Mouse (Mus musculus): ENCODE data around the gene Sec22c.

Gene Sec22c

DNA sequence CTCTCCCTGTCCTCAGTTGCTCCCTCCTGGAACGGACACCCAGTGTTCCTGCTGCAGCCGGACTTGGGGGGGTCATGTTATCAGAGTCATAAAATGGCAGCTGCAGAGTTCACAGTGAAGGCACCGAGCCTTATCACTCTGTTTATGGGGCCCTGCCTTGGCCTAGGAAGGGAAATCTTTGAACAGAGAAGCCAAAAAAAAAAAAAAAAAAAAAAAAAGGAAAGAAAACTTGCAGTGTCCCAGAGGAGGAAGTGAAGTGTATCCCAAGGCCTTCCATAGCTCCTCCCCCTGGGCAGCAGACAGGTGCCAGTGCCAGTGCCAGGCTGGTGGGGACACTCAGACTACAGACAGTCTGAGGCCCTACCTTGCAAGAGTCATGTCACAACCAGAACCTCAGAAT lies 60.4 kb downstream of the Sec22c start:
- no peak for DNase-seq

DNA sequence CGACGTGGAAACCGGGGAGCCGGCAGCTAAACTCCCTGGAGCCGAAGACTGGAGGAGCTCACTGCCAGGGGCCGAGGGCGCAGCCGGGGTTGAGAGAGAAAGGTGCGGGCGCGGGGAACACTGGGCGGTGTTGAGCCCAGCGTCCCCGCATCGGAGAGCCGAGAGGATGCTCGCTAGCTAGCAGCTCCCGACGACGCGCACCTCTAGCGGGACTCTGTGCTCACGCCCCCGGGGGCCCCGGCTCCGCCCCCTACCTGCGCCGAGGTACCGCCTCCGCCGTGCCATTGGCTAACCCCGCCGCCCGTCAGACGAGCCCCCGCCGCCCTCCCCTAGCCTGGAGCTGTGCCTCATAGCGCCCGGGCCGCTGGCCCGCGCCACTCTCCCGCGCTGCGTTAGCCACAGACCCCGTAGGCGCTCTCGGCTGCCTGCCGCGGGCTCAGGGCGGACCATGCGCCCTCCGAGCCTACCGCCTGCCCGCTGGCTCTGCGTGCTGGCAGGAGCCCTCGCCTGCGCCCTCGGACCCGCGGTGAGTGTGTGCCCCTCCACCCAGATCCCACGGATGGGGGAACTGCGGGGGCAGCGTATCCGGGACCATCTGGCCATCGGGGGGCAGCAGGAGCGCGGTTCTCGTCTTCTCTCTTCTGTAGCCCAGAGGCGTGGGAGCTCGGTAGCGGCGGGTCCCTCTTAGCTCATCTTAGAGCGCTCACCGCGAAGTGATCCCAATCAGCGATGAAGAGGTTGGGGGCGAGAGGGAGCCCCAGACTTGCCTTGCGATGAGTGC lies 62.7 kb downstream of the Sec22c start, which contains the start of gene Vipr1:
Gene Vipr1 (plus strand): TSS at position 316 of the 781 bp plus-strand sequence.
- peak; percentile 93 to 95 for DNase-seq

DNA sequence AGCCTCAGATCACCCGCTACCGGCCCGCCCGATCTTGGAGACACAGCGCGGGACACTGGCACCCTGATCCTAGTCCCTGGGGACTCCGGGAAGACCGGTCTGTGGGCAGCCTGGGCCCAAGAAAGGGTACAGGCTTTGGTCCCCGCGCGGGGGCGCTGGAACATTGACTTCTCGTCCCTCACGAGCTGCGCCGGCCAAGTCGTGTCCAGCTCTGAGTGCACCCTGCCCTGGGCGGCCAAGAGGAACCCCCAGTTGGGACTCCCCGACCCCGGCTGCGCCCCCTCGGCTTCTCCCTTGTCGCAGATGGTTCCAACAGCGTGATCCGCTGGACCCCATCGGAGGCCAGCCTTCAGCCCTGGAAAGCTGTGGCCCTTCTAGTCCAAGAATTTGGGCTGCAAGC lies 63.3 kb downstream of the Sec22c start, which contains the start of gene Lyzl4:
Gene Lyzl4 (minus strand): TSS at position 96 of the 400 bp plus-strand sequence.
- DNase-seq: peak; percentile 94 to 95

DNA sequence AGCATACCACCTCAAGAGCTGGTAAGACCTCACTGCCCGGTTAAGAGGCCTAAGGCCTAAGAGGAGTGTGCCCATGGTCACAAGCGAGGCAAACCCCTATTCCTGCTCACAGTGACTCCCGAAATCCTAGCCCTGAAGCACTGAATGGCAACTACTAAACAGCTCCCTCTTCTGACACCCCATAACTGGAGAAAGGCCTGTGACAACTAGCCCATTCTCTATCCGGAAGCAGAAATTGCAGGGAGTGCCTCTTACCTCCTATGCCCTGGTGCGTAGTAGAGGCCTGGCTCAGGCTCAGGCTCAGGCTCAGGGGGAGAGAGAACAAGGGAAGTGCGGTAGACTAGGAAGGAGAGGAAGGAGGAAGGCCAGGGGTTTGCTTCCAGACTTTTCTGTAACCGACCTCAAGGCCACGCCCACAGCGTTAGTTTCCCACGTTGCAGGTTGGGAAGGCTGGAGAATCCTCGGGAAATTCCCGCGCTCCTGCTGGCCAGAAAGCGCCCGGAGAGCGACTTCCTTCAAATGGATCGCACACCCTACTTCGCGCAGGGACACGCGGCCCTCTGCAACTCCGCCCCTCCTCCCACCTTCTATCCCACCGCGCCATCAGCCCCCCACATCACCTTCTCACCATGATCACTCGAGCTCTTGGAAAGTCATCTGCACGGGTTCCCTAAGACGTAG lies 63.9 kb downstream of the Sec22c start:
- DNase-seq: peak in 1 of 2 experiments; percentile 39

DNA sequence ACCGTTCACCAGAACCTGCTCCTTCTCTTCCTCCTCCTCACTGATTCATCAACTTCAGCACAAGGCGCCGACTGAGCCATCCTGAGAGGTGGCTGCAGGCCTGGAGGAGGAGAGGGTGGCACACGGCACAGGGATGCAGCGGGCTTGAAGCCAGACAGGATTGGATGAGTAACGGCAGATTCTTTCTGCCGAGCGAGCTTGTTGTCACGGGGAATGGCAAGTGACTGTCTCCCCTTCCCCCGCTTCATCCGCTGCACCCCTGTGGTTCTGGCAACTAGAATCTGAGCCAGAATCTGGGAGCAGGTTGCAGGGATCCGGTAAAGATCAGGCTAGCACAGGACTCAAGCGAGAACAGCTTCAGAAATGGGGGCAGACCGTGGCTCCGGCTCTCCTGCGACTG lies 65.5 kb downstream of the Sec22c start:
- DNase-seq: peak; percentile 76 to 81

DNA sequence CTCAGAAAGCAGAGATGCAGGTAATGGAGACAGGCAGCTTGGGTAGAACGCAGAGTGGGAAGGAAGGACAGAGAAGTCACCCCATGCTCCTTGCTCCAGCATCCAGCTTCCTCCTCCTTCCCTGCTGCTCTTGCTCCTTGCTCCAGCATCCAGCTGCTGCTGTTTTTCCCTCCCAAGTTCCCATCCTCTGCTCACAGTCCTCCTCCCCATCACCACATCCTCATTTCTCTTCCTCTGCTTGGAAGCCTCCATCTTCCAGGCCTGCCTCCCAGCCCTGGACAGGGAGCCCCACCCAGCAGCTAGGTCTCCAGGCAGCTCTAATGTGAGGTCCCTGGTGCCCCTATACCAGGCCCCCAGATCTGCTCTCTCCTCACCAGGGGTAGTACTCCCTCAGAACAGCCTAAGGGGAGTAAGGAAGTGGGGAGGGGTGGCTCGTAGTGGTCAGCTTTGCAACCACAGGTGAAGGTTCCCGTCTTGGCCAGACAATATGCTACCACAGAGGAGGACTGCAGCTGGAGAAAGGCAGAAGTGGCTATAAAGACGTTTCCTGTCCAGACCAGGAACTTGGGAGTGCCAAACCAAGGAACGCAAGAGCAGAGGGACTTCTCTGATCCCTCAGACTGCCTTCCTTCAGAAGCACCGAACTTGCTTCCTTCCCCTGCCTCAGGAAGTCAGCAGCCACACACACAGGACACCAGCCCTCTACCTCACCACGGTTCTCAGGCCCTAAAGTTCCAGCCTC lies 69.3 kb downstream of the Sec22c start:
- no peak for DNase-seq

DNA sequence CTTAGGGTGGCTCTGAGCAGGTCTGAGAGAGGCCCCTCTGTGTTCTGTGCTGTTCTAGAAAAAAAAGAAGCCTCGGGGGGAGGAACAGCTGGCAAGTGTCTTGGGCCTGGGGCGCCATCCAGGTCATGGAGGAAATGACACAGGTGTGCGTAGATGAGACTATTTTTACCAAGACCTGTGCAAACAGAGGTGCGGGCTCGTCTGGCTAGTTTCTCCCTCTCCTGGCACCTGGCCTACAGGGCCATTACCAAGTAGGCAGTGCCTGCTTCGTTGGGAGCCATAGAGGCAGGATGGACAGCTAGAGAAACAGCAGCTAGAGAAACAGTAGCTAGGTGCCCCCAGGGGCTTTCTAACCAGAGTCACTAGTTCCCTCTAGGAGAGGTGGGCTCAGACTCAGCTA lies 72.0 kb downstream of the Sec22c start:
- DNase-seq: no peak

DNA sequence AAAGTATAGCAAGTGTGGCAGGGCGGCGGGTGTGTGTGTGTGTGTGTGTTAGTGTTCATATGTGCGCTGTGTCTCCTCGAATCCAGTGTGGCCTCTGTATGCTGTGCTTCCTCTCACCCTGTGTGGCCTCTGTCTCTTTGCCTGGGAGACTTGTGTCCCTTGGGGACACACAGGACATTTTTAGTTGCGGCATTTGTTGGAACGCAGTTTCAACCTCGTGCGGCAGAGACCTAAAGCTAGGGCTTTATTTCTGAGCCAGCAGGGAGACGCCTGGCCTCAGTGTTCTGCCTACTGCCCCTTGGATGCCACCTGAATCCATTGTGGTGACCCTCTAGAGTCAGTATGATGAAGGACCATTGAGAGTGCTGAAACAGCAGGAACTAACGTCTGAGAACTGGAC lies 72.4 kb downstream of the Sec22c start:
- DNase-seq: no peak

DNA sequence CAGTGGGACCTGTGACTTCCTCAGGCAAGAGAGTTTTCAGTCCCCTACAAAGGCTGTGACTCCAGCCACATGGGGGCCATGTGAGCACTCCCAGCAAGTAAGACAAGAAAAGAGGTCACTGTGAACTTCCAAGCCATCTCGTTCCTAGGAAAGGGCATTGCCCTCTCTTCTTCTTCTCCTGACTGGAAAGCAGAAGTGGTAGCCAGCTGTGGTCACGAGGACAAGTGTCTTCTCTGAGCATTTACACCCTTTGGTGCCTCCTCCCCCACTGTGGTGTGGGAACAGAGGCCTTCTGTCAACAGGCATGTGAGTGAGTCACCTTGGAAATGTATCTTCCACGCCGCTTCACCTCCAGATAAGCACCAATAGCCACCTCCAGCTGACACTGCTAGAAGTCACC lies 73.3 kb downstream of the Sec22c start:
- no peak for DNase-seq

DNA sequence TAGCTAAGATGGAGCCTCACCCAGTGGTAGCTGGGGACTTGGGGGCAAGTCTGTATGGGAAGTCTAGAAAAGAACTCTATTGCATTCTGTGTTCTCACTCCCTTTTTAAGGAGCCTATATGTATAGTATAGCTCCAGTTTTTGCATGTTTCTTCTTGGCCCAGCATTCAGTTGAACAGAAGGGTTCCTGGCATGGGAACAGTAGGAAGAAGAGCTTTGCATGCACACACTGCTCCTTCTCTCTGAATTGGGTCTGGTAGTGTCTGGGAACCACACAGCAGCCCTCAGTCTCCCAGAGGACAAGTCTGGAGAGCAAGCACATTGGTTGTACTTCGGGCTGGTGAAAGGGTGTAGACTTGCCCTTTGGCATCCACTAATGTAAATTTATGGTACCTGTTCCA lies 74.7 kb downstream of the Sec22c start:
- DNase-seq: no peak
